Mouse (Mus musculus) frontal cortex, adult (tissue): ENCODE data around the gene Bmx.

Source experiments
- ATAC-seq: cut with Nextera tagmentation; 2 replicates; pipeline ENCODE4 v1.9.2; 2017; ENCODE audit warnings: mild to moderate bottlenecking, moderate library complexity, mixed read lengths; ENCODE audit not compliant: low TSS enrichment

The Bmx gene

DNA sequence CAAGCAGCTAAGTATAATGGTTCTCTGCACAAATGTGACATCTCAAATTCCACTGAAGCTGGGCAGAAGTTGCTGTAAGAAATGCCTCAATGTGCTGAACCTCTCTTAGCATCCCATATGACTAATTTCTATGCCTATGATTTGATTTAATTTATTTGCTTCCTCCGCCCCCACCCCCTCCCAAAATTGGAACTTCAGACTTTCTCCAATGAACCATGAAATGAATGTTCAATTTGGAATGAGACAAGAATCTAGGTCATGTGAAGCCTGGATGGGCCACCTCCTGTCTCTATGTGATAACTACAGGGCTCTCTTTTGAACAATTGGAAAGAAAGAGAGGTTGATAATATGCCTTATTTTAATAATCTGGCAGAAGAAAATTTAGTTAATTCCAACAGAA, 82.7 kb downstream of the Bmx start:
- no peak for ATAC-seq

DNA sequence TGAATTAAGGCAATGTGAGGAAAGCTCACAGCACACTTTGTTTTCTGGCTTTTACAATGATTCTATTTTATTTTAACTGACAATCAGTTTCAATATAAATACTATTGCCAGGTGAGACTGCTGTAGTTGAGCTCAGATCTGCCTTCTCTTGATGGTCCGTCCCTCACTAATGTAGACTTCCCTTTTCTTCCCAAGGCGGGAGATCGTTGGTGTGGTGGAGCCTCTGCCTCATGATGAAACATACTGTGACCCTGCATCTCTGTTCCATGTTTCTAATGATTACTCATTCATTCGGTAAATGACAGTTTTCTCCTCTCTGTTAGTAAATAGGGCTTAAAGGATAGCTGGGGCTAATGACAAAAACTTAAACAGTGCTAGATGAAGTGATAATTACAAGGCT, 84.1 kb downstream of the Bmx start:
- no peak for ATAC-seq

DNA sequence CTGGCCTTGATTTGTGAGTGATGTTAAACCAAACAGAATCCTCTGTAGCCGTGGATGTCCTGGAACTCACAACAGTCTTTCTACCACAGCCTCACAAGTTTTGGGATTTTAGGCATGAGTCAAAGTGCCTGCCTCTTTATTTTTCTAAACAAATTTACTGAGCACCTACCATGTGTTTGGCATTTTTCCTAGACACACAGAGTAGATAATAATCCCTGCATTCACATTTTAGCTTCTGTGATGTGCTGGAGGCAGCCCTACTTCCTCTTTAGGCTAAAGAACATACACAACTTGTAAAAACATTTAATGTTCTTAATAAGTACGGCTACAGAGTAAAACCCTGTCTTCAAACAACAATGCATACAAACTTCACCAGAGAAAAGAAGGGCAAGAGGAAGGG, 87.0 kb downstream of the Bmx start:
- no peak for ATAC-seq

DNA sequence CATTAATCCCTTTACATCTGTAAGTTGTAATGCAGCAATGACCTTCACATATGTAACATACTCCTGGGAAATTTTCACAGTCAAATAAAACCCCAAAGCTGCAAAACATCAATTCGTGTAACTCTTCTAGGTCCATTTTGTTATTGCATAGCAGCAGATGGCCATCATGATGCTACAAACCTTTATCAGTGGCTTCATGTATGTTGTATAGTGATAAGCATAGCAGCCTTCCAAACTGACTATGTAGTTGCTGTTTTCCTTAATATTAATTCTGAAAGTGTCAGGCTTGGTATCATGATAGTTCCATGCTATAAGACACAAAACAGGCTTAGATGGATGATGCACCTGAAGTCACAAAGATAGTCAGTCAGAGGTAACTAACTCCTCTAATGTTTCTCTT, 93.3 kb downstream of the Bmx start:
- no peak for ATAC-seq

DNA sequence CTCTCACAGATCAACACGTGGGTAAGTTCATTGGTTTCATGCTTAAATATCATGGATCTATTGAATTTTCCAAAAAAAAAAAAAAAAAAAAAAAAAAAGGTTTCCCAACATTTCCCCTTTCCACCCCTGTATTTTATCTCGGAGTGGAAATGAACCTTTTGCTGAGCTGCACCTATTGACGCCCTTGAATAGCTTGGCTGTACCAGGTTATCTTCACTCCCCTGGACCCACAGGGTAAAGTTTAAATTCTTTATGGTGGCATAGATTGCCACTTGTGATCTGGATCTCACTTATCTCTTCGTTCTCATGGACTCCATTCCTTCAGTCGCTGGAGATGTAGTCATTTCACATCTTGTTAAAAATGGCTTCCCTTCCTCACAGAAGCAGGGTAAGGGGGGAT, 103.4 kb downstream of the Bmx start:
- ATAC-seq: no peak

DNA sequence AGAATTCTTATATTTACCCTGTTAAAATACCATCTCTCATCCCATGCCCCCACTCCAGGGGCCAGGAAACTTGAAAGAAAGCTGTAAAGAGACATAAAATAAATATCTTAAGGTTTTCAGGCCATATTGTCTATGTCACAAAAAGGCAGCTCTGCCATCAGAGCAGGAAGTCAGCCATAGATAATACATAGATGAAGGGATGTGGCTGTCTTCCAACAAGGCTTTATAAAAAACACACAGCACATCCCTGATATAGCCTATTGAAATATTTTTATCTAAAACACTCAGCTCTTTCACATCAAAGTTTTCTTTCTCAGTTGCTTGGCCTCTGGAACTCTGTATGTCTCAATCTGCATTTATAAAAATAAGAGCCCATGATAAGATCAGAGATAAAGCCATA, 104.4 kb downstream of the Bmx start:
- no peak for ATAC-seq

DNA sequence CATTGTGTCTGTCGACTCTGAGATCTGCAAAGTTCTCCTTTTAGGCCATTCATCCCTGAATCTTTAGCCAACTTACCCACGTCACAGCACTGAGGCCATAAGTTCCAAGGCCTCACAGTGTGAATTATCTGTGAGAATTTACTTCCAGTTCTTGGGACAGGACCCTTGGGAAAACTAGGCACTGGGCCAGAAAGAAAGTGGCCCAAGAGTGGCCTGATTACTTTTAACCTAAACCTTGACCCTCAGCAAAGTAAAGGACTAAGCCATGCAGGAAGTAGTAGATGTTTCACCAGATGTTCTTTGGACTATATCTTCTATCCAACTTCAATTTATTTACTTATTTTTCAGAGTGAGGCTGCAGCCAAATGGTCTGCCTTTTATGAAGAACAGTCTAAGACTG, 105.3 kb downstream of the Bmx start:
- ATAC-seq: no peak

DNA sequence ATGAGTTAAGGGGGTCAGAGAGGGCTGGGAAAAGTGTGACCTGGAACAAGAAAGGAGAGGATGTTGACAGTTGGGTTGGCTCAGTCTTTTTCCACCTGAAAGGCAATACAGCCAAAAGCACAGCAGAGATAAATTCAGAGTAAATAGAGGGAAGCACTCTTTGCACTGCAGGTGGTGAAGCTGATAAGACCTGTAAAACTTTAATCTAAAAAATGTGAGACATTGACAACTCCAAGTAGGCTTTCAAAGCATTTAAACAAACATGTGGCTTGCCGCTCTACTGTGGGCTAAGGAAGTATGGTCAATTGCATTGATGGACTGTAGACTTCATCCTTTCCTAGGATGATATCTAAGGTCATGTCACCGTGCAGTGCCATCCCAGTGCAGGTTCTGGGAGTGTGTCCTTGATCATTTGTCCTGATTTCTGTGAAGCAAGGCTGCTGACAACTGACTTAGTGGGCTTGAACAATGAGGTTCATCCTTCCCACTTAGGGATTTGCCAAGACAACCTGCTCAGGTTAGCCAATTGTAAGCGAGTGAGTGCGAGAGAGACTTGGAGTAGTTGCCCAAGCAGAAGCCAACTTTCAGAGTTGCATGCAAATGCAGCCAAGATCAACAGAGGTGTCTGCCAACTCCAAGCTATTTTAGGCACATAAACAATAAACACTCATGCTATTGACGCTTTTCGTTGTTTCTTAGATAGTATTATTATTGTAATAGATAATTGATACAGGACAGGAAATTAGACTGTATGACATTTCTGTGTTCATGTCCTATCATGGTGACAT, 112.3 kb downstream of the Bmx start:
- no peak for ATAC-seq
